Mouse (Mus musculus) limb, embryonic 13.5 days (tissue): ENCODE measurements at regions not wholly inside any gene's neighbourhood (a gene's known extent, or its start where the extent isn't known, plus 50 kb on each side); places are given as distances from the start of the nearest gene placed in this dataset.

Experiments used
- ATAC-seq: fragments of 200-750 bp; cut with Nextera tagmentation; 2 replicates; pipeline ENCODE4 v1.8.0; 2017; ENCODE audit warnings: low read depth, moderate number of reproducible peaks, moderate TSS enrichment; ENCODE audit not compliant: low FRiP score
- H3K27ac ChIP-seq: fragments of 300-500 bp; sonication (generic); 2 replicates; pipeline ENCODE4 v1.5.1; 2015; ENCODE audit warnings: inconsistent platforms, mild to moderate bottlenecking, moderate library complexity
- H3K27me3 ChIP-seq: fragments of 300-500 bp; sonication (generic); 2 replicates; pipeline ENCODE4 v1.6.1; 2015; ENCODE audit warnings: mild to moderate bottlenecking, inconsistent platforms
- H3K36me3 ChIP-seq: fragments of 300-500 bp; sonication (generic); 2 replicates; pipeline ENCODE4 v1.6.1; 2015; ENCODE audit warnings: inconsistent platforms, mild to moderate bottlenecking, moderate library complexity
- H3K4me1 ChIP-seq: fragments of 300-500 bp; sonication (generic); 2 replicates; pipeline ENCODE4 v1.6.1; 2015; ENCODE audit warnings: inconsistent platforms
- H3K4me2 ChIP-seq: fragments of 300-500 bp; sonication (generic); replicated peaks from 2 replicates; pipeline ENCODE4 v1.6.1; 2015; ENCODE audit warnings: inconsistent platforms, mild to moderate bottlenecking, moderate library complexity
- H3K4me3 ChIP-seq: fragments of 300-500 bp; sonication (generic); 2 replicates; pipeline ENCODE4 v1.5.1; 2015; ENCODE audit warnings: moderate library complexity, mild to moderate bottlenecking, inconsistent platforms
- H3K9ac ChIP-seq: fragments of 300-500 bp; sonication (generic); 2 replicates; pipeline ENCODE4 v1.6.1; 2015; ENCODE audit warnings: mild to moderate bottlenecking, inconsistent platforms
- H3K9me3 ChIP-seq: fragments of 300-500 bp; sonication (generic); 2 replicates; pipeline ENCODE4 v1.6.1; 2016; ENCODE audit warnings: inconsistent platforms
- WGBS: fragments of 180-500 bp; shearing (Covaris S2); methylation state at CpG from one replicate; pipeline ENCODE4 v1.1.7; 2015; 5-methylcytosine and 5-hydroxymethylcytosine counted together

DNA sequence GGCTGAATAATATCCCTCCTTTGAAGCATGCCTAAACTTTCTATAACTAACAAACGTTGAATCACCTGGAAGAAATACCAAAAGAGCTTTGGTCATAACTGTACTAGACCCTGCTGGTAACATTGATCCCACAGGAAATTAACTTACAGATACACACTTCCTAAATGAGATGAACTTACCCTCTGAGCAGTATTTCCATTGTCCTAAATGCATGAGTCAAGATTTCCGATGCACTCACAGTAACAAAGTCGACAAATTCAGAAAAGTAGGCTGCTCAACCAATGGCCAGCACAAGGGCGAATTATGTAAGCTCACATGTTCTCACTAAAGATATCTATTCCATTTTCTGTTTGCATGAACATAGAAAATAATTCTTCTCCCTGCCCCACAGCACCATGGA is 57.4 kb upstream of the Parp8 start:
- Histone ChIP-seq H3K36me3 (no peaks in the 10 kb centered on the region), H3K9me3 (no peaks in the 10 kb centered on the region), H3K4me2 (no peak overlapping the region), H3K9ac (no peak overlapping the region), H3K4me1 (no peaks in the 10 kb centered on the region), H3K27me3 (no peaks in the 10 kb centered on the region), H3K27ac (no peak overlapping the region), H3K4me3 (no peak overlapping the region)
- 83% methylated on average over 4 of the region's 4 CpGs for WGBS
- no peak for ATAC-seq

DNA sequence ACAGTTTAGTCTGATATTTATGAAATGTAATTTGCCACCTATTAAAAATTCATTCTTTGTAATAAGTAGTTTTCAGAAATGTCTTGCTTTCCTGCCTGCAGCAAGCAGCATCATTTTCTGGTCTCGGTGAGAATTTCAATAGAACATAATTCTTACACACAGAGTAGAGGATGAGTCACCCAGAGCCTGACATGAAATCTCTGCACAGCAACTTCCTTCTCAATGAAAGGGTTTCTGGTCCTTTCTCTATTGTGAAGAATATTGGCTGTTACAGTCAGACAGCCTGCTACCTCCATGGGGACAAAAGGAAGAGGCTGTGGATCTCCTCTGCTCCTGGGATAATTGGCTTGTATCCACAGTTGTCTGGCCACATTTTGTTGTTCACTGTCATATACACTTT is 54.0 kb upstream of the Parp8 start:
- no peaks in the 10 kb centered on the region for H3K27me3 ChIP-seq
- no peak overlapping the region for H3K27ac ChIP-seq
- no peak overlapping the region for H3K4me2 ChIP-seq
- 83% methylated on average over 1 of the region's 1 CpGs for WGBS
- no peak for ATAC-seq
- no peaks in the 10 kb centered on the region for H3K4me1 ChIP-seq
- H3K36me3 ChIP-seq = no peaks in the 10 kb centered on the region
- no peak overlapping the region for H3K4me3 ChIP-seq
- H3K9ac ChIP-seq = no peak overlapping the region
- H3K9me3 ChIP-seq = no peaks in the 10 kb centered on the region
